Mouse (Mus musculus) spleen, postnatal 10 days (tissue): ENCODE results near the gene Tnk1.

ENCODE experiments used
- DNase-seq, 2 experiments: peaks; one replicate each; pipeline ENCODE4 v3.0.0; 2021 to 2022; ENCODE audit warnings: low spot score in 2 of 2

Tnk1 gene

GRCm38 (mm10) chr11:69858113-69858998 lies at the start of gene Tnk1:
Tnk1 (minus strand) TSS chr11:69858730.
- DNase-seq: no peak

GRCm38 (mm10) chr11:69904311-69904710 lies 45.8 kb upstream of the Tnk1 start:
- no peak for DNase-seq

GRCm38 (mm10) chr11:69902972-69903371 lies 44.4 kb upstream of the Tnk1 start:
- no peak for DNase-seq

GRCm38 (mm10) chr11:69901993-69902392 lies 43.5 kb upstream of the Tnk1 start:
- DNase-seq: peak; percentile 50 to 68

- peak; percentile 90 to 92 for DNase-seq
Observed at GRCm38 (mm10) chr11:69901406-69901846, 42.9 kb upstream of the Tnk1 start.

- peak; percentile 81 to 89 for DNase-seq
Observed at GRCm38 (mm10) chr11:69900471-69901405, 42.2 kb upstream of the Tnk1 start, which contains the start of the genes 2810408A11Rik and Neurl4. 2810408A11Rik (minus strand) TSS chr11:69900987. Neurl4 (plus strand) TSS chr11:69901072.

- DNase-seq: no peak
Observed at GRCm38 (mm10) chr11:69899870-69900269, 41.3 kb upstream of the Tnk1 start.

- peak in 1 of 2 experiments; percentile 63 for DNase-seq
Observed at GRCm38 (mm10) chr11:69895291-69895690, 36.8 kb upstream of the Tnk1 start, which contains the start of gene Acap1. Acap1 (minus strand) TSS chr11:69895539.

- peak in 1 of 2 experiments; percentile 76 for DNase-seq
Observed at GRCm38 (mm10) chr11:69894671-69895070, 36.1 kb upstream of the Tnk1 start.

GRCm38 (mm10) chr11:69891482-69891881 lies 33.0 kb upstream of the Tnk1 start:
- peak in 1 of 2 experiments; percentile 68 for DNase-seq

GRCm38 (mm10) chr11:69886907-69887635 lies 28.5 kb upstream of the Tnk1 start:
- no peak for DNase-seq

- DNase-seq: no peak
Observed at GRCm38 (mm10) chr11:69884663-69885062, 26.1 kb upstream of the Tnk1 start.

GRCm38 (mm10) chr11:69884240-69884639 lies 25.7 kb upstream of the Tnk1 start:
- no peak for DNase-seq

GRCm38 (mm10) chr11:69883527-69884151 lies 25.1 kb upstream of the Tnk1 start:
- peak in 1 of 2 experiments; percentile 45 for DNase-seq

GRCm38 (mm10) chr11:69883066-69883465 lies 24.5 kb upstream of the Tnk1 start:
- DNase-seq: peak in 1 of 2 experiments; percentile 79

- no peak for DNase-seq
Observed at GRCm38 (mm10) chr11:69881787-69882670, 23.5 kb upstream of the Tnk1 start.

GRCm38 (mm10) chr11:69880853-69881603 lies 22.5 kb upstream of the Tnk1 start, which contains the start of gene Kctd11:
Kctd11 (minus strand) TSS chr11:69881406.
- peak; percentile 77 to 85 for DNase-seq

- DNase-seq: peak; percentile 74 to 83
Observed at GRCm38 (mm10) chr11:69880506-69880852, 21.9 kb upstream of the Tnk1 start.

GRCm38 (mm10) chr11:69879711-69880110 lies 21.2 kb upstream of the Tnk1 start:
- DNase-seq: no peak
